Mouse (Mus musculus): ENCODE results near the gene Evx2.

GRCm38 (mm10) chr2:74671847-74672246, 12.5 kb upstream of the Evx2 start:
- TF ChIP-seq CTCF (IDR thresholded peaks at IDR 0.05; ENCODE audit: low read depth) (no peak), EP300 (IDR thresholded peaks at IDR 0.05; ENCODE audit: low read depth) (no peak)
